Mouse (Mus musculus) intestine, embryonic 16.5 days (tissue): ENCODE results near the gene Rai1. TPM values are rescaled to one million over a fixed set of nuclear protein-coding genes. Genes with fewer than 3 reads are reported as not detected.

ENCODE experiments used
- ATAC-seq: fragments of 200-750 bp; cut with Nextera tagmentation; 2 replicates; pipeline ENCODE4 v1.8.0; 2017; ENCODE audit warnings: moderate TSS enrichment, moderate library complexity
- H3K27ac ChIP-seq: fragments of 300-500 bp; sonication (generic); 2 replicates; pipeline ENCODE4 v1.5.1; 2014; ENCODE audit warnings: mild to moderate bottlenecking, low read length
- H3K27me3 ChIP-seq: fragments of 300-500 bp; sonication (generic); replicated peaks from 2 replicates; pipeline ENCODE4 v1.6.1; 2014; ENCODE audit warnings: low read length, control low read depth, mixed read lengths; ENCODE audit not compliant: control insufficient read depth, insufficient read depth
- H3K36me3 ChIP-seq: fragments of 300-500 bp; sonication (generic); 2 replicates; pipeline ENCODE4 v1.6.1; 2014; ENCODE audit warnings: low read length, control low read depth; ENCODE audit not compliant: control insufficient read depth, insufficient read depth
- H3K4me1 ChIP-seq: fragments of 300-500 bp; sonication (generic); 2 replicates; pipeline ENCODE4 v1.6.1; 2014; ENCODE audit warnings: low read length, control low read depth, mixed read lengths; ENCODE audit not compliant: control insufficient read depth, insufficient read depth
- H3K4me2 ChIP-seq: fragments of 300-500 bp; sonication (generic); 2 replicates; pipeline ENCODE4 v1.6.1; 2014; ENCODE audit warnings: low read depth, low read length, control low read depth
- H3K4me3 ChIP-seq: fragments of 300-500 bp; sonication (generic); 2 replicates; pipeline ENCODE4 v1.5.1; 2014; ENCODE audit warnings: mild to moderate bottlenecking, low read length
- H3K9ac ChIP-seq: fragments of 300-500 bp; sonication (generic); 2 replicates; pipeline ENCODE4 v1.6.1; 2014; ENCODE audit warnings: low read depth, low read length
- H3K9me3 ChIP-seq: fragments of 300-500 bp; sonication (generic); 2 replicates; pipeline ENCODE4 v1.6.1; 2016; ENCODE audit warnings: low read length, control low read depth; ENCODE audit not compliant: control insufficient read depth
- WGBS: fragments of 180-500 bp; shearing (Covaris S2); extraction: QIAGEN DNeasy Blood & Tissue Kit; methylation state at CpG from one replicate; pipeline ENCODE4 v1.1.7; 2014; 5-methylcytosine and 5-hydroxymethylcytosine counted together
- polyA plus RNA-seq: library from polyadenylated mRNA; unstranded; fragments of >200 nt; fragmentation: Nextera tagmentation; extraction: Ambion mirVana; gene quantifications from 2 replicates; pipeline ENCODE4 v1.2.1, GENCODE M21; 2015

The Rai1 gene
- polyA plus RNA-seq, 1 experiment from 2014 or later: 12.4 TPM

DNA sequence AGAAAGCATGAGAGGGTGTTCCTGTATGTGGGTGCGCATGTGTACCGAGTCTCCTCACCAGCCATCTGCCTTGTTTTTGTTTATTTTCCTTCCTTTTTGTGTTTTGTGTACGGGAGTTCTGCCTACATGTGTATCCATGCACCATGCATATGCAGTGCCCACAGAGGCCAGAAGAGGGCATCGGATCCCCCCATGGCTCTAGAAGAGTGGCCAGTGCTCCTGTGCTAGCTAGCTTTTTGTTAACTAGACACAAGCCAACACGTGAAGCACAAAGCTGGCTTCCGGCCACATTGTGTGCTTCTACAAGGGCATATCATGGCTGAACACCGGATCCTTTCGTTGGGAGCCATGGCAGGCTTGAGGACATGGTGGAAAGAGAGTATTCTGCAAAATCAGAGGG lies 34.2 kb upstream of the Rai1 start:
- Histone ChIP-seq H3K27ac (no peak overlapping the region), H3K4me1 (no peaks in the 10 kb centered on the region), H3K4me2 (no peak overlapping the region), H3K9me3 (no peaks in the 10 kb centered on the region), H3K36me3 (no peaks in the 10 kb centered on the region), H3K27me3 (no peaks in the 10 kb centered on the region), H3K9ac (no peak overlapping the region), H3K4me3 (no peak overlapping the region)
- WGBS: 37% methylated on average over 8 of the region's 8 CpGs
- no peak for ATAC-seq

DNA sequence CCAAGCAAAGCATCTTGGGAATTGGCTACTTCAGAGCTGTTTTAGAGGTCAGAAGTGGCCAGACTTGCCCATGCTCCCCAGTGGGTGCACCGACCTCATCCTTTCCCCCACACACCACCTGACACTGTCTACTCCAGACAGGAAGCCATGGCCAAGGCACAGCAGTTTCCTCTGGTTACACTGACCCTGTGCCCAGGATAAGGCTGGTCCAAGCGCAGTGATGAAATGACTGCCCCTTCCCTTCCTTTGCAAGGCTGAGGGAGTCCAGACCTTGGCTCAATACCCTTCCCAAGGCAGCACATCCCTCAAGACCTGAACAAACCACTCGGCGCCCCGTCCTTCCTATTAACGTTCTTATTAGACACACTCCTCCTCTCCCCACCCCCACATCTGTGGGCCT lies 33.6 kb upstream of the Rai1 start:
- 90% methylated on average over 6 of the region's 6 CpGs for WGBS
- no peak for ATAC-seq

GRCm38 (mm10) chr11:60073121-60073520 lies 31.7 kb upstream of the Rai1 start:
- H3K27me3 ChIP-seq: no peaks in the 10 kb centered on the region
- no peak for ATAC-seq
- no peak overlapping the region for H3K9ac ChIP-seq
- no peak overlapping the region for H3K27ac ChIP-seq
- H3K4me3 ChIP-seq: no peak overlapping the region
- no peaks in the 10 kb centered on the region for H3K36me3 ChIP-seq
- H3K4me2 ChIP-seq: no peak overlapping the region
- no peaks in the 10 kb centered on the region for H3K9me3 ChIP-seq
- no peaks in the 10 kb centered on the region for H3K4me1 ChIP-seq

More for the DNA sequence above, 33.6 kb upstream of the Rai1 start:
- H3K4me2 ChIP-seq: no peak overlapping the region
- H3K27me3 ChIP-seq: no peaks in the 10 kb centered on the region
- H3K4me1 ChIP-seq: no peaks in the 10 kb centered on the region
- no peaks in the 10 kb centered on the region for H3K9me3 ChIP-seq
- H3K27ac ChIP-seq: no peak overlapping the region
- no peaks in the 10 kb centered on the region for H3K36me3 ChIP-seq
- no peak overlapping the region for H3K9ac ChIP-seq
- no peak overlapping the region for H3K4me3 ChIP-seq

- H3K9ac ChIP-seq: no peak overlapping the region
- H3K27ac ChIP-seq: no peak overlapping the region
- H3K4me3 ChIP-seq: no peak overlapping the region
- H3K9me3 ChIP-seq: no peaks in the 10 kb centered on the region
- ATAC-seq: no peak
- H3K27me3 ChIP-seq: no peaks in the 10 kb centered on the region
- WGBS: 55% methylated on average over 15 of the region's 15 CpGs
- H3K4me2 ChIP-seq: no peak overlapping the region
- no peaks in the 10 kb centered on the region for H3K36me3 ChIP-seq
- no peaks in the 10 kb centered on the region for H3K4me1 ChIP-seq
These were observed 30.8 kb upstream of the Rai1 start for GRCm38 (mm10) chr11:60073936-60074502.

- 82% methylated on average over 3 of the region's 3 CpGs for WGBS
- H3K27me3 ChIP-seq: no peaks in the 10 kb centered on the region
- H3K4me2 ChIP-seq: no peak overlapping the region
- no peak overlapping the region for H3K4me3 ChIP-seq
- no peaks in the 10 kb centered on the region for H3K4me1 ChIP-seq
- no peak overlapping the region for H3K9ac ChIP-seq
- H3K9me3 ChIP-seq: no peaks in the 10 kb centered on the region
- H3K27ac ChIP-seq: no peak overlapping the region
- no peaks in the 10 kb centered on the region for H3K36me3 ChIP-seq
- no peak for ATAC-seq
These were observed 28.6 kb upstream of the Rai1 start for GRCm38 (mm10) chr11:60076183-60076582.

DNA sequence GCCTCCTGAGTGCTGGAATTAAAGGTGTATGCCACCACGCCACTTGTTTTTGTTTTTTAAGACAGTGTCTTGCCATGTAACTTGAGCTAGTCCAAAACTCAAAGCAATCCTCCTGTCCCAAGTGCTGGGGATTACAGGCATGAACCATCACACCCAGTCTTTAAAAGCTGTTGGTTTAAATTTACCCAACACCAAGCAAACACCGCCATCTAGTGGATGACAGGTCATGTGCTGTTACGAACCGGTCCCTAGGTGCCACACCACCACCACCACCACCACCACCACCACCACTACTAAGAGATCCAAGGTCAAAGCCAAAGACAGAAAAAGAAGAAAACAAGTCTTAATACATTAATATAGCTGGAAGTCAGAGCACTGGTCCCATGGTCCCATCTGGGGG lies 28.0 kb upstream of the Rai1 start:
- no peak overlapping the region for H3K4me2 ChIP-seq
- no peaks in the 10 kb centered on the region for H3K27me3 ChIP-seq
- H3K27ac ChIP-seq: no peak overlapping the region
- no peaks in the 10 kb centered on the region for H3K36me3 ChIP-seq
- no peak; the same call in 1 of the 2 replicates for ATAC-seq
- no peak overlapping the region for H3K9ac ChIP-seq
- no peaks in the 10 kb centered on the region for H3K9me3 ChIP-seq
- 19% methylated on average over 4 of the region's 4 CpGs for WGBS
- H3K4me1 ChIP-seq: no peaks in the 10 kb centered on the region
- H3K4me3 ChIP-seq: no peak overlapping the region

GRCm38 (mm10) chr11:60084589-60084988 lies 20.2 kb upstream of the Rai1 start:
- ATAC-seq: no peak
- H3K36me3 ChIP-seq: no peaks in the 10 kb centered on the region
- no peaks in the 10 kb centered on the region for H3K9me3 ChIP-seq
- H3K4me1 ChIP-seq: no peaks in the 10 kb centered on the region
- no peak overlapping the region for H3K27ac ChIP-seq
- WGBS: 45% methylated on average over 2 of the region's 2 CpGs
- no peak overlapping the region for H3K4me2 ChIP-seq
- H3K9ac ChIP-seq: no peak overlapping the region
- no peaks in the 10 kb centered on the region for H3K27me3 ChIP-seq
- no peak overlapping the region for H3K4me3 ChIP-seq

DNA sequence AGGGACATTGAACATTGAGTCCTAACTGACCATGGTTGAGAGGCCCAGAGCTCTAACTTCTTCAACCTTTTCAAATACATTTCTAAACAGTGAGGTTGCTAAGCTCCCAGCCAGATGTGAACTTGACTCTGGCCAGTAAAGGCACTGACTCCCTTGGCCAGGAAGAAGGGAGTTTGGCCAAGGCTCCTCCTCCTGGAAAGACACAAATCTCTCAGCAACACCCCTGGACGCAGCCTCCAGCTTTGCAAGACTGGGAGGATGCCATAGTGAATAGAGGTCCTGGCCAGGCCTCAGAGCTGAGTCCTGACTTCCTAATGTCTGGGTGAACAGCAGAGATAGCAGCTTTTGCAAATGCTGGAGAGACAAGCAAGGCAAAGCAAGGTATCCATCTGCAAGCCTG lies 18.1 kb upstream of the Rai1 start:
- Histone ChIP-seq H3K4me1 (no peaks in the 10 kb centered on the region), H3K27ac (no peak overlapping the region), H3K9me3 (no peaks in the 10 kb centered on the region), H3K4me2 (no peak overlapping the region), H3K9ac (no peak overlapping the region), H3K27me3 (no peaks in the 10 kb centered on the region), H3K36me3 (no peaks in the 10 kb centered on the region), H3K4me3 (no peak overlapping the region)
- WGBS: 86% methylated on average over 1 of the region's 1 CpGs
- ATAC-seq: no peak

GRCm38 (mm10) chr11:60088947-60089346 lies 15.9 kb upstream of the Rai1 start:
- no peak for ATAC-seq
- WGBS: 51% methylated on average over 4 of the region's 4 CpGs

DNA sequence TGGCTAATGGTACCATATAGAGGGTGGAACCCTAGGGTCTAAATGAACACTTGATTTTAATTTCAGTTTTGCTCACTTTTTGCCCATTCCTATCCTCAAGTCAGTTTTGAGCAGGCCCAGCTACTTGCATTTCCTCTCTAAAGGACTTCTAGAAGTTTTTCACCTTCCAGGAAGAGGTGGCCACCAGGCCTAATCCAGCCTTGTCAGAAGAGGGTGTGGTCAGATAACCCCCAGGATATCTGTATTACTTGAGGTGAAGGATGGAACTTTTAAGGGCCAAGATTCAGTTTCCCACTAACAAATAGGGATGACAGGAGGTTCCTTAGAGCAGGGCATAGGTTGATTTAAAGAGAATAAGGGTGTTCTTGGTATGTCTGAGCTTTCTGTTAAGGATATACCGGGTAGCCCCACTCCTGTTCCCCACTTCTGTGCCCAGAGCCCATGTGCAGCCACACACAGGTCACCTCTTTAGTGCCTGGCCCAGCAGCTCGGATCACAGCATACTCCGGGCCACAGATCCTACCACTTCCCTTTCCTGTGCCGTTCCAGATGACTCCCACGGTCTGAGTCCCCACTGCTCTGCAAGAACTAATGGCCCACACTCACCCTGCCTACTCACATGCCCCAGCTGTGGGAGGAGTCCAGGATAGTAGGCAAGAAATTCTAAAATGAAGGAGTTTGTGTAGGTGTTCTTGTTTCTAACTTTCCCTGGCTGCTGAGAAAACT lies 14.0 kb upstream of the Rai1 start:
- Histone ChIP-seq H3K4me2 (no peak overlapping the region), H3K9ac (no peak overlapping the region), H3K4me3 (no peak overlapping the region), H3K27me3 (no peaks in the 10 kb centered on the region), H3K4me1 (peaks cover 8% of the 10 kb centered on the region; the same call in 1 of the 2 replicates), H3K27ac (no peak overlapping the region), H3K9me3 (no peaks in the 10 kb centered on the region), H3K36me3 (no peaks in the 10 kb centered on the region)
- WGBS: 60% methylated on average over 5 of the region's 5 CpGs
- no peak for ATAC-seq

More at GRCm38 (mm10) chr11:60088947-60089346, 15.9 kb upstream of the Rai1 start:
- Histone ChIP-seq H3K4me1 (no peaks in the 10 kb centered on the region), H3K9me3 (no peaks in the 10 kb centered on the region), H3K4me3 (no peak overlapping the region), H3K27me3 (no peaks in the 10 kb centered on the region), H3K9ac (no peak overlapping the region), H3K36me3 (no peaks in the 10 kb centered on the region), H3K27ac (no peak overlapping the region), H3K4me2 (no peak overlapping the region)
